Mouse (Mus musculus): ENCODE results near the gene Pip4k2b.
"Not testable (repeated sequence)": the region's sequence is repeated elsewhere in the genome, so short reads cannot be mapped to it uniquely, and the experiment has no call there.

The Pip4k2b gene

DNA sequence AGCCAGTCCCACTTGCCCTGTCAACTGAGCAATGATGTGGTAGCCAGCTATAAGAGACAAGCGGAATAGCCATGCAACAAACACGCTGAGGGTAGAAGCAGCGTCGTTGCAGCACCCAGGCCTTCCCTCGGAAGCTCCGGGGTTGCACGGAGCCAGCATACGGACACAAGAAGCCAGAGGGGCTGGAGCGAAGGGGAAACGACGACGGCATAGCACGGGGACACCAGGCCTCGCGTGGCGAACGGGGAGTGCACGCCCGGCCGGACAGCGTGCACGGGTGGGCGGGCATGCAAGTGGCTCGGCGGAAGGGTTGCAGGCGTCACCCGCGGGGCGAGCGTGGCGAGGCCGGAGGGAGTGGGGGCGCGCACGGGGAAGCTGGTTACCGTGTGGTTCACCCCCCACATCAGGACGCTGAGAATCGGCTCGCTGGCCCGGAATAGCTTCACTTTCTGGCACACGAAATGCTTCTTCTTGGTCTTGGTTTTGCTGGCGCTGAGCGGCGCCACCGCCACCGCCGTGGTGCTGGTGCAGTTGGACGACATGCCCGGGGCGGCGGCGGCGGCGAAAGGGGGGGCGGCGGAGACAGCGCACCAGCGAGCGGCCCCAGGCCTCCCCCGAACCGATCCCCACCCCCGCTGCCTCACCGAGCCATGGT is at the start of gene Pip4k2b:
Gene Pip4k2b, minus strand, starts transcription at position 642 of the 655 bp plus-strand sequence.
- no peak for DNase-seq (ENCODE audit: extremely low read depth, low read depth)

DNA sequence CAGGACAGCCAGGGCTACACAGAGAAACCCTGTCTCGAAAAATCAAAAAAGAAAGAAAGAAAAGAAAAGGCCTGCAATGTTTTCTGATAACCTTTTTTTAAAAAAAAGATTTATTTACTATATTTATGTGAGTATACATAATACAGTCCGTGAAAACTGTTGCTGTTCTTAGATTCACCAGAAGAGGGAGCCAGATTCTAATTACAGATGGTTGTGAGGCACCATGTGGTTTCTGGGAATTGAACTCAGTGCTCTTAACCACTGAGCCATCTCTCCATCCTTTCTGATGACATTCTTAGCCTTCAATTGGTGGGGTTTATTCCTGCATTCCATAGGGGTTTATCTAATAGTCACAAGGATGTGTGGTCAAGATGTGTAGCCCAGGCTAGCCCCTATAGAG is 48.7 kb upstream of the Pip4k2b start:
- no peak for DNase-seq (ENCODE audit: extremely low read depth, low read depth)

DNA sequence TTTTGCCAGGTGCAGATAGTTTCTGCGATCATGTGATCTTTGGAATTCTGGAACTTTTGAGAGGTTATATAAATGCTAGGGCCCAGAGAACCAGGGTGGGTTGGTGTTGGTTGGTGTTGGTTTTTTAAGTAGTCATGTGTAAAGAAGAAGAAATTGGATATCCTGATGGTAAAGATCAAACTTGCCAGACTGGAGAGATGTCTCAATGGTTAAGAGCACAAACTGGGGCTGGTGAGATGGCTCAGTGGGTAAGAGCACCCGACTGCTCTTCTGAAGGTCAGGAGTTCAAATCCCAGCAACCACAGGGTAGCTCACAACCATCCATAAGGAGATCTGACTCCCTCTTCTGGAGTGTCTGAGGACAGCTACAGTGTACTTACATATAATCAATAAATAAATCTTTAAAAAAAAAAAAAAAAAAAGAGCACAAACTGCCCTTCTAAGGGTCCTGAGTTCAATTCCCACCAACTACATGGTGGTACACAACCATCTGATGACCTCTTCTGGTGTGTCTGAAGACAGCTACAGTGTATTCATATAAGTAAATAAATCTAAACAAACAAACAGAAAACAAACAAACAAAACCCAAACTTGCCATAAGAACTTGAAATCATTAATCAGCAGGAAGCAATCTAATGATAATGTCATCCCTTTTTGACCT is 46.4 kb upstream of the Pip4k2b start:
- not testable (repeated sequence) for DNase-seq (ENCODE audit: extremely low read depth, low read depth)

- DNase-seq (ENCODE audit: extremely low read depth, low read depth): no peak
These were observed 45.2 kb upstream of the Pip4k2b start for GRCm38 (mm10) chr11:97789727-97790126.

- DNase-seq (ENCODE audit: extremely low read depth, low read depth): no peak
These were observed 43.5 kb upstream of the Pip4k2b start for GRCm38 (mm10) chr11:97787961-97788360.

DNA sequence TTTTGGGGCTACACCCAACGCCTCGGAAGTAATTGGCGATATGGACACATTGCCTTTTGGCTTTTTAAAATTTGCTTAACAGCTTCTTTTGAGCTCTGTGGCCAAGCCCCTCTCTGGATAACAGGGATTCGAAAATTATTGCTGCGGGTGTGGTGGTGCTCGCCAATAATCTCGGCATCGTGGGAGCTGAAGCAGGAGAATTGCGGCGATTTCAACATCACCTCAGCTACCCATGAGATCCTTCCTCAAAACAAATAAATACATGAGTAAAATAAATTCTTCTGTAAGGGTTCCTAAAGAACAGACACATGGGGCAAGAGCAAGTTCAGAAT is 38.0 kb upstream of the Pip4k2b start:
- DNase-seq (ENCODE audit: extremely low read depth, low read depth): no peak

DNA sequence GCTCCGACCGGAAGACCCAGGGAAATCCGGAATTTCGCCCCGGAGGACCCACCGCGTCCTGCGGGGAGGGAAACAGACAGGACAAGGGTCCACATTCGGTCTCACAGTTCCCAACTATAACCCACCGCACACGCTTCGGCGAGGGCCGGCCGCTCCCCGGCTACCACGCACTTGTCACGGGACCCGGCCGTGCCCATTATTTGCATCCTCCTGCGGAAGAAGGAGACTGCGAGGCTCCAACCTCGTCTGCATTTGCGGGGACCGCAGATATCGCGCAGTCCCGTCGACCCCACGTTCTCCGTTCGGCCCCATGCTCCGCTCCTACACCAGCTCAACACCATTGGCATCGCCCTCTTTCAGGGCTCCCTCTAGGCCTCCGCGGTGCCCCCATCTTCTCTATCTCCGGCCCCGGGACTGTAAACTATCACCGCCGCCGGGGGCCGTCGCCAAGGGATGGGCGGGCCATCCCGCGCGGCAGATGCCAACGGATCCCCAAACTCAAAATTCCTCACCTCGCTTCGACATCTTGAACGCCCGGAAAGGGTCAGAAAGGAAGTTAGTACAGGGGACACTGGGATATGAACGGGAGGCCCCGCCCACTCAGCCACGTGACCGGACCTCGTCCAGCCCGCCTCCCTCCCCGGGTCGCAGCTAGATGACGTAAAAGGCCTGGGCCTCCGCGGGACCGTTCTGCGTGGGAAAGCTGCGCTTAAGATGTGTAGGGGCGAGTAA is 37.5 kb upstream of the Pip4k2b start, which contains the start of gene Rpl23:
Gene Rpl23, minus strand, starts transcription at position 606 of the 732 bp plus-strand sequence.
- peak; percentile 88 for DNase-seq (ENCODE audit: extremely low read depth, low read depth)

GRCm38 (mm10) chr11:97781478-97781831 is 37.0 kb upstream of the Pip4k2b start:
- no peak for DNase-seq (ENCODE audit: extremely low read depth, low read depth)

DNA sequence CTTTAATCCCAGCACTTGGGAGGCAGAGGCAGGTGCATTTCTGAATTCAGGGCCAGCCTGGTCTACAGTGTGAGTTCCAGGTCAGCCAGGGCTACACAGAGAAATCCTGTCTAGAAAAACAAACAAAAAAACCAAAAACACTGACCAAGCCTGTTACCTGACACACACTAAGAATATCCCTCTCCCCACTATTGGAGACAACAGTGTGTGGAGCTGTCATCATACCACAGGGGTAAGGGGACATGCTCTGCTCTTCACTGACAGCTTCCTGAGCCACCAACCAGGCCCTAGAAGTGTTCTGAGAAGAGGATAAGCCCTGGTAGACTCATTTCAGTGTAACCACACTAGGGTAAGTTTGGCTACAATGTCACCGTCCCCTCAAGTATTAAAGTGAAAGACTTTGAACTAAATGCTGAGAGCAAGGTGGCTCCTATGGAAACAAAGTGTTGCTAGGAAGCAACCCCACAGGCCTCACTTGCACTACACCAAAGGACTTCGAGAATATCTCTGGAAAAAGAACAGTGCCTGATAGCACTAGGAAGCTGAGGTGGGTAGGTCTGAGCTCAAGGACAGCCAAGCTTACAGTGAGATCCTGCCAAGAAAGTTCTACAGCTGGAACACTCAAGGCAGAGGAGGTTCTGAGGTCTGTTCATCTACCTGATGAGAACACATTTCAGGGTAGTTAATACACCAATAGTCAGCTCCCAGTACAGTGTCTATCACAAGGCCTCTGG is 35.6 kb upstream of the Pip4k2b start:
- DNase-seq (ENCODE audit: extremely low read depth, low read depth): no peak

DNA sequence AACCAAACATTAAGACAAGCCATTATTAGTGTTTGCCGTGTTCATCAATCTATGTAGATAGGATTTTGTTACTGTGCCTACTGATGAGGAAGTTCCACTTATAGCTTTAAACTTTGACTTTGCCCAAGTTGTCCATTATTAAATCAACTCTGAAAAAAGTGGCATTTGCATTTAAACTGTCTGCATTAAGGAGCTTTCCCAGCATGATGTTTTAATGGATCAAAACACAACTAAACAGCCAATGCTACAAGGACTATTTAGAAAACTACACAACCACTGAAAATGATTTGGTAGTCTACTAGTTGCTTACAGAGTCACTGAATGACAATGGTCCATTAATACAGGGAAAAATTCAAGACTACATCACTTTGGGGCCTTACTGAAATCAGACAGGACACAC is 34.4 kb upstream of the Pip4k2b start:
- DNase-seq (ENCODE audit: extremely low read depth, low read depth): no peak

- no peak for DNase-seq (ENCODE audit: extremely low read depth, low read depth)
These were observed 32.6 kb upstream of the Pip4k2b start for GRCm38 (mm10) chr11:97777129-97777529.

DNA sequence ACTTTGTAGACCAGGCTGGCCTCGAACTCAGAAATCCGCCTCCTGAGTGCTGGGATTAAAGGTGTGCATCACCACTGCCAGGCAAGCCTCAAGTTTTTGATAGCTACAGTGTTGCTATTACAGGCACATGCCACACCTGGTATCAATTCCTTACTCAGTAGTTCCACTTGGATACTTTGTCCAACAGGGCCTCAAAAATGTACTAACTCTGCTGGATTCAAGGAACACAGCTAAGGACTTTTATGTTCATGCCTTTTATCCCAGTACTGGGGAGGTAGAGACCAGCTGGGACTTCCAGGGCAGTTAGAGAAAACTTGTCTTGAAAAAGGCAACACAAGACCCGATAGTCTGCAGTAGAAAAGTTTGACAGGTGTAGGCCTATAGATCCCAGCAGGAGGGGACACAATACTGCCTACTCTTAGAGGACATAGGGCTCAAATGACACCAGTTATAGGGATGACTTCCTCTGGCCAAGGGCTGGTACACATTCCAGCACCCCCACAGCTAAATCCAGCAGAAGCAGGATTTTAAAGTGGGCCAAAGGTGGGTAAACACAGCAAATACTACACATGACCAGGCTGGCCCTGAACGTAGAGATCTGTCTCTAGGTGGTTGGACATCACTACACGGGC is 32.1 kb upstream of the Pip4k2b start:
- no peak for DNase-seq (ENCODE audit: extremely low read depth, low read depth)

GRCm38 (mm10) chr11:97775808-97776496 is 31.4 kb upstream of the Pip4k2b start, which contains the start of gene 1700001P01Rik:
1700001P01Rik (minus strand) TSS chr11:97775918.
- peak; percentile 27 for DNase-seq (ENCODE audit: extremely low read depth, low read depth)

GRCm38 (mm10) chr11:97775186-97775585 is 30.7 kb upstream of the Pip4k2b start:
- DNase-seq (ENCODE audit: extremely low read depth, low read depth): no peak

- no peak for DNase-seq (ENCODE audit: extremely low read depth, low read depth)
These were observed 26.9 kb upstream of the Pip4k2b start for GRCm38 (mm10) chr11:97771410-97771809.

- no peak for DNase-seq (ENCODE audit: extremely low read depth, low read depth)
These were observed 25.2 kb upstream of the Pip4k2b start for GRCm38 (mm10) chr11:97769704-97770103.

DNA sequence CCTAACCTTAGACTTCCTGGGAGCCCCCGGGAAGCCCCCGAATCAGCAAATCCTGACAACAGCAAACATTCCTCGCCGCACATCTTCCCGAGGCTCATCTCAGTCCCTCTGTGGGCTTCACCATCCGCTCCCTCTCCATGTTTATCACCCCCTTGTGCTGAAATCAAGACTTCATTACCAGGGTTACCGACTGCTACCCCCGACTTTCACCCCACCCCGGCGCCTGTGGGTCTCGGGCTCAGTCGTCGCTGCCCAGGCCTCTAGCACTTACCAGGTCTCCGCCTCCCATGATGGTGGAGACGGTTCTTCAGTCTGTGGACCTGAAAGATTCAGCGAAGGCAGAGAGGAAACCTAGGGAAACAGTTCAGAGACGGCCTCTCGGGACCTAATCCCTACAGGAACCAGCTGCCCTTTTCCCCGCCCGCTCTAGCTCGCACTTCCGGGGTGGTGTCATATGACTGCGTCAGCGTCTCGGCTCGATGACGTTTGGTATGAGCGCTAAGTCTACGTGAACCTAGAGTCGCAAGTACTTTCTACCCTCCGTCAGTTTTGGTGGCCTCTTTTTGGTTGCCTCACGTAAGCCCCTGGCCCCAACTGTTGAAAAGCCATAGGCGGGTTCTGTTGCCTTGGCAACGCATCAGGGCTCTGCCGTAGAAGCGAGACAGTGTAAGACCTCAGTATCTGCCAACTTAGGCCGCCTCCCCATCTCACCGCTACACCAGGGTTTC is 21.8 kb upstream of the Pip4k2b start, which contains the start of gene Cwc25:
Gene Cwc25, minus strand, starts transcription at position 403 of the 728 bp plus-strand sequence.
- DNase-seq (ENCODE audit: extremely low read depth, low read depth): peak; percentile 97

DNA sequence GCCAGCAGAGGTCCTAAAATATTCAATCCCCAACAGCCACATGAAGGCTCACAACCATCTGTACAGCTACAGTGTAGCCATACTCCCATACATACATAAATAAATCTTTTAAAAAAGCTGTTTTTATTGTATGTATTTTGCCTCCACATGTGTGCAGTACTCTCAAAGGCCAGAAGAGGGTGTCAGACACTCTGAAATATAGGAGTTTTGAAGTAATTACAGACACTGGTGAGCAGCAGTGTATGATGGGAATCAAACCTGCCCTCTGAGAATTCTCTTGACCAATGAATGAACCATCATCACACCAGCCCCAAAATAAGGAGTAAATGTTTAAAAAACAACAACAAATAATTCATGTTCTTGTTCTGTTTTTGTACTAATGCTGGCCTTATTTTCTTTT is 17.1 kb upstream of the Pip4k2b start:
- DNase-seq (ENCODE audit: extremely low read depth, low read depth): no peak

DNA sequence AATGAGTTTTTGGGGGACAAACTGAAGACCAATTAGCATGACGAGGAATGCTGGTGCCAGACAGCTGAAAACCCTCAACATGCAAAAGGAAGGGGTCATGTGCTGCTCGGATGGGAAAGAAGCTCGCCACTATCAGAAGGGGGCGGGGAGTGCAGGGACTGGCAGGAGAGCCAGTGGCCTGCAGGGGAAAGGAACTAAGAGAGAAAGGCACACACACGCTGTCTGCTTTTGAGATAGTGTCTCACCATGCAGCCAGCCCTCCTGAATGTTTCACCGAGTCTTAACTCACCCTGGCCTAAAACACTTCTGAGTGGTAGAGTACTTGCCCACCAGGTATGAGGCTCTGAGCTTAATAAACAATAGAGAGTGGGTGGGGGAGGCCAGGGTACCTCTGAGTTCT is 14.4 kb upstream of the Pip4k2b start:
- no peak for DNase-seq (ENCODE audit: extremely low read depth, low read depth)

GRCm38 (mm10) chr11:97758125-97758524 is 13.6 kb upstream of the Pip4k2b start:
- no peak for DNase-seq (ENCODE audit: extremely low read depth, low read depth)
